Mouse (Mus musculus): ENCODE measurements at regions not wholly inside any gene's neighbourhood (a gene's known extent, or its start where the extent isn't known, plus 50 kb on each side); places are given as distances from the start of the nearest gene placed in this dataset.

DNA sequence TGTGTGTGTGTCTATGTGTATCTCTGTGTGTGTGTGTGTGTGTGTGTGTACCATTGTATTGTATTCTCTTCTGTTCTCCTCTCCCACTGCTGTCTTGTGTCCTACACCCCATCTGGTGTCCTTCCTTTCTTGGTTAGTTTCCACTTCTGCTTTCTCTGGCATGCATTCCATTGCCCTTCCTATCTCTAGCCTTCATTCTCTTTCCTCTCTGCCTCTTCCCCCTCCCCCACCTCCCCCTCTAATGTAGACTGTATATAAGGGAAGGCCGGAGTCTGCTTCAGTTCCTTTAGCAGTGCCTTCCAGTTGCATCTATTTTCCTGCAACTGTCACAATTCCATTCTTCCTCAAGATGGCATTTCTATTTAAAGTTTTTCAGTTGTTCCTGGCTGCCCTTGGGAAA, 161.5 kb upstream of the Rxfp2 start:
- H3K4me2 ChIP-seq (ENCODE audit: low read depth, low read length, poor library complexity, severe bottlenecking) = no peak overlapping the region
- 46% methylated on average over 1 of the region's 1 CpGs for WGBS
- no peaks in the 10 kb centered on the region for H3K36me3 ChIP-seq (ENCODE audit: insufficient read depth, low read length)
- no peaks in the 10 kb centered on the region for H3K4me1 ChIP-seq (ENCODE audit: insufficient read depth, low read length)
- no peak for TF ChIP-seq CTCF (IDR thresholded peaks at IDR 0.05)
- no peaks in the 10 kb centered on the region for H3K27me3 ChIP-seq (ENCODE audit: insufficient read depth, low read length)
- H3K4me3 ChIP-seq (ENCODE audit: low read depth, low read length) = no peak overlapping the region
- no peaks in the 10 kb centered on the region for H3K9me3 ChIP-seq (ENCODE audit: low read length)
- no peak for DNase-seq (ENCODE audit: low spot score)
- no peak overlapping the region for H3K9ac ChIP-seq (replicated peaks; ENCODE audit: low read length, poor library complexity, severe bottlenecking)
- ATAC-seq (ENCODE audit: low FRiP score) = no peak
- H3K27ac ChIP-seq (ENCODE audit: low read depth, low read length) = no peak overlapping the region

DNA sequence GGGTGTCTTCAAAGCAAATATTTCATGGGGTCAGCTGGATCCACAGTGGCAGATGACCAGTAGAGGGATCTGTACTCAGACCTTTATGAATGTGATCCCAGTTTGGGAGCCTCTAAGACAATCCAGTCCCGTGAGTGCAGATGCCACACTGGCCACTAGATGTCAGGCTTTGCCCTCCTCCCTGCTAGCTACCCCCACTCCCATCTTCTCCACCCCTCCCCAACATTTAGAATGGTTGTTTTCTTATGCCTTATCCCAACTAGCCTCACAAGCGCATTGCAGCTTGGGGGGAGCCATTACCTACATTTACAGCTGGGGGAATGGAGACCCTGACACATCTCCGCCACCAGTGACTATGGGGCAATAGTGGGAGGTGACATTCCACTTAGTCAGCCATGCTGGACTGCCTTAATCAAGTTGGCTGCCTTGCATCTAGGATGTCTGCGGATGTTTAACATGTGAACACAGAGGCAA, 156.9 kb upstream of the Rxfp2 start:
- H3K4me2 ChIP-seq (ENCODE audit: low read depth, low read length, poor library complexity, severe bottlenecking) = no peak overlapping the region
- H3K9me3 ChIP-seq (ENCODE audit: low read length) = no peaks in the 10 kb centered on the region
- H3K36me3 ChIP-seq (ENCODE audit: insufficient read depth, low read length) = no peaks in the 10 kb centered on the region
- no peaks in the 10 kb centered on the region for H3K27me3 ChIP-seq (ENCODE audit: insufficient read depth, low read length)
- no peak overlapping the region for H3K9ac ChIP-seq (replicated peaks; ENCODE audit: low read length, poor library complexity, severe bottlenecking)
- 52% methylated on average over 4 of the region's 4 CpGs for WGBS
- H3K4me3 ChIP-seq (ENCODE audit: low read depth, low read length) = no peak overlapping the region
- no peak overlapping the region for H3K27ac ChIP-seq (ENCODE audit: low read depth, low read length)
- no peaks in the 10 kb centered on the region for H3K4me1 ChIP-seq (ENCODE audit: insufficient read depth, low read length)
- ATAC-seq (ENCODE audit: low FRiP score) (no peak), DNase-seq (ENCODE audit: low spot score) (peak; percentile 60)
- peak; percentile 76 for TF ChIP-seq CTCF (IDR thresholded peaks at IDR 0.05)

DNA sequence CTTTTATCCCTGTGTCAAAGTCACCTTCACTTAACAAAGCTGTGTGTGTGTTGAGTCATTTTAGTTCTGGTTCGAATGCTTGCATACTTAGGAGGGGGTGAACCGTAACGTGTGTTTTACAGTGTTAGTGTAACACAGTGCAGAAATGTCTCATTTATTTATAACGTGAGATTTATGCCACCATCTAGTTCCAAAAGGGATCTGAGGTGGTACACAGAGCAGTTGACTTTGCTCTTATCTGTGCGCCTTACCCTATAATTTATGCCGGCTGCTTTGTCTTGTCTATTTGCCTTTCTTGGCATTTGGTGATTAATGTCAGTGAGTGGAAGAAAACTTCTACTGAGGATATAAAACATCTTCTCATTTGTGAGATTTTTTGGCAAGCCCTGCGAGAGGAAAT, 150.5 kb upstream of the Rxfp2 start:
- H3K36me3 ChIP-seq (ENCODE audit: insufficient read depth, low read length) = no peaks in the 10 kb centered on the region
- no peak overlapping the region for H3K4me3 ChIP-seq (ENCODE audit: low read depth, low read length)
- DNase-seq (ENCODE audit: low spot score) = no peak
- H3K9me3 ChIP-seq (ENCODE audit: low read length) = no peaks in the 10 kb centered on the region
- no peaks in the 10 kb centered on the region; the same call in 1 of the 2 replicates for H3K4me1 ChIP-seq (ENCODE audit: insufficient read depth, low read length)
- no peak overlapping the region for H3K9ac ChIP-seq (replicated peaks; ENCODE audit: low read length, poor library complexity, severe bottlenecking)
- 69% methylated on average over 7 of the region's 7 CpGs for WGBS
- ATAC-seq (ENCODE audit: low FRiP score) = no peak
- H3K27me3 ChIP-seq (ENCODE audit: insufficient read depth, low read length) = no peaks in the 10 kb centered on the region
- H3K27ac ChIP-seq (ENCODE audit: low read depth, low read length) = no peak overlapping the region
- no peak for TF ChIP-seq CTCF (IDR thresholded peaks at IDR 0.05)
- H3K4me2 ChIP-seq (ENCODE audit: low read depth, low read length, poor library complexity, severe bottlenecking) = no peak overlapping the region

DNA sequence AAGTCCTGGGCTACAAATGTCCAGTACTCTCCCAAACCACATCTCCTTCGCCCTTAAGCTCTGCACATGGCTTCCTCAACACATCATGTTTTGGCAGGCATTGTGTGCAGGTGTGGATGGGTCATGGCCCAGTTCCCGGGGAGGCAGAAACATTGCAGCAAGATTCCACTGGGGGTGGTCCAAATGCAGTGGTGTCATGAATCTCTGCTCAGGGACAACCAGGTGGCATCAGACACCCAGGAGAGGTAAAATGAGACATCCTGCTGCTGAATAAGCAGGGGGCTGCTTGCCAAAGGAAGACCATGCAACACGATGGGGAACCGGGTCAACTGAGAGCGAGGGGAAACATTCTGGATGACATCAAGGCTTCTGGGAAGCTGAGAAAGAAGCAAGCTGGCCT, 149.0 kb upstream of the Rxfp2 start:
- 88% methylated on average over 5 of the region's 5 CpGs for WGBS

DNA sequence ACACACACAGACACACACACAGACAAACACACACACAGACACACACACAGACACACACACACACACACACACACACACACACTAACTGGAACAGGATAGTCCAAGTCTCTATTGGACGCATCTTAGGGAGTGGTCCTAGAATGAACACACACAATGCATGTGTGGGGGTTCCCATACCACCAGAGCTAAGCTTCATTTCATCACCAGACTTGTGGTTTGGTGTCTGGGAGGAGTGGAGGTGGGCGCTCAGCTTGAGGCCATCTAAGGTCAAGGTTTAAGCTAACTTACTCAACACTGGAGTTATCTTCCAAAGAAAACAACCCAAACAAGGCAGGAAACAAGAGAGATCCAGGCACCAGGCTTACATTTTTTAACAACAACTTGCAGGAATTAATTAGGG, 147.9 kb upstream of the Rxfp2 start:
- 85% methylated on average over 2 of the region's 2 CpGs for WGBS
- no peak for TF ChIP-seq CTCF (IDR thresholded peaks at IDR 0.05)
- no peak overlapping the region for H3K4me2 ChIP-seq (ENCODE audit: low read depth, low read length, poor library complexity, severe bottlenecking)
- no peak for DNase-seq (ENCODE audit: low spot score)
- no peak overlapping the region for H3K4me3 ChIP-seq (ENCODE audit: low read depth, low read length)
- no peaks in the 10 kb centered on the region for H3K36me3 ChIP-seq (ENCODE audit: insufficient read depth, low read length)
- no peak overlapping the region for H3K27ac ChIP-seq (ENCODE audit: low read depth, low read length)
- no peak for ATAC-seq (ENCODE audit: low FRiP score)
- H3K27me3 ChIP-seq (ENCODE audit: insufficient read depth, low read length) = no peaks in the 10 kb centered on the region
- no peaks in the 10 kb centered on the region; the same call in 1 of the 2 replicates for H3K4me1 ChIP-seq (ENCODE audit: insufficient read depth, low read length)
- no peaks in the 10 kb centered on the region for H3K9me3 ChIP-seq (ENCODE audit: low read length)
- H3K9ac ChIP-seq (replicated peaks; ENCODE audit: low read length, poor library complexity, severe bottlenecking) = no peak overlapping the region

More for the DNA sequence above, 149.0 kb upstream of the Rxfp2 start:
- Histone ChIP-seq H3K36me3 (ENCODE audit: insufficient read depth, low read length) (no peaks in the 10 kb centered on the region), H3K4me2 (ENCODE audit: low read depth, low read length, poor library complexity, severe bottlenecking) (no peak overlapping the region), H3K27ac (ENCODE audit: low read depth, low read length) (no peak overlapping the region), H3K4me3 (ENCODE audit: low read depth, low read length) (no peak overlapping the region), H3K27me3 (ENCODE audit: insufficient read depth, low read length) (no peaks in the 10 kb centered on the region), H3K9ac (replicated peaks; ENCODE audit: low read length, poor library complexity, severe bottlenecking) (no peak overlapping the region), H3K4me1 (ENCODE audit: insufficient read depth, low read length) (no peaks in the 10 kb centered on the region; the same call in 1 of the 2 replicates), H3K9me3 (ENCODE audit: low read length) (no peaks in the 10 kb centered on the region)
- ATAC-seq (ENCODE audit: low FRiP score) (no peak), DNase-seq (ENCODE audit: low spot score) (no peak)
- no peak for TF ChIP-seq CTCF (IDR thresholded peaks at IDR 0.05)

DNA sequence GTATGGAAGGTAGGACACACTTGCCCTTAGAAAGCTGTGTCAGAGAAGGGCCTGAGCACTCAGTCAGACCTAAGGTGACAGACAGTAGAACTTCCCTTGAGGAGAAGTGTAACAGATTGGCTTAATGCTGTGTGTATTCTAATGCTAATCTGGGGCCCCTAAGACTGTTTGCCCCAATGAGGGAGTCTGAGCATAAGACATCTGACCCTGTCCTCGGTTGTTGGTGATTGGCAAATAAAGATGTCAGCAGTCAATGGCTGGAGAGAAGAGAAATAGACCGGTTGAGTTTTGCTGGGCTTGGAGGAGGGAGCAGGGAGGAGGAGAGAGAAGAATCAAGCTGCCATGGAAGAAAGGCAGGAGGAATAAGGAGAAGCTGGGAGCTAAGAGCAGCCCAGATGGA, 147.0 kb upstream of the Rxfp2 start:
- TF ChIP-seq CTCF (IDR thresholded peaks at IDR 0.05) = no peak
- WGBS = 16% methylated on average over 2 of the region's 2 CpGs
- H3K36me3 ChIP-seq (ENCODE audit: insufficient read depth, low read length) = no peaks in the 10 kb centered on the region
- no peak overlapping the region for H3K4me3 ChIP-seq (ENCODE audit: low read depth, low read length)
- no peaks in the 10 kb centered on the region; the same call in 1 of the 2 replicates for H3K4me1 ChIP-seq (ENCODE audit: insufficient read depth, low read length)
- ATAC-seq (ENCODE audit: low FRiP score) = no peak
- H3K4me2 ChIP-seq (ENCODE audit: low read depth, low read length, poor library complexity, severe bottlenecking) = no peak overlapping the region
- H3K27me3 ChIP-seq (ENCODE audit: insufficient read depth, low read length) = no peaks in the 10 kb centered on the region
- no peaks in the 10 kb centered on the region for H3K9me3 ChIP-seq (ENCODE audit: low read length)
- no peak for DNase-seq (ENCODE audit: low spot score)
- no peak overlapping the region for H3K27ac ChIP-seq (ENCODE audit: low read depth, low read length)
- no peak overlapping the region for H3K9ac ChIP-seq (replicated peaks; ENCODE audit: low read length, poor library complexity, severe bottlenecking)

Measured in midbrain, postnatal 0 days (tissue).